Mouse (Mus musculus) T-helper 17 cell (primary cell): Measurements from ENCODE around the gene Col9a3.

Experiments
- in situ Hi-C, 2 experiments: fragments of 300-600 bp; cut with MboI, MseI; formaldehyde crosslinking; loops; 1 replicate in 1 of 2; 2 replicates in 1 of 2; pipeline ENCODE4 v1.15.1; 2025; ENCODE audit warnings: high pct_unique_total_duplicates in 2 of 2

Gene Col9a3

GRCm38 (mm10) chr2:180597490-180597889, at the start of gene Col9a3:
Col9a3 (plus strand) TSS chr2:180597790.
- in situ Hi-C loops, result no loop called here

DNA sequence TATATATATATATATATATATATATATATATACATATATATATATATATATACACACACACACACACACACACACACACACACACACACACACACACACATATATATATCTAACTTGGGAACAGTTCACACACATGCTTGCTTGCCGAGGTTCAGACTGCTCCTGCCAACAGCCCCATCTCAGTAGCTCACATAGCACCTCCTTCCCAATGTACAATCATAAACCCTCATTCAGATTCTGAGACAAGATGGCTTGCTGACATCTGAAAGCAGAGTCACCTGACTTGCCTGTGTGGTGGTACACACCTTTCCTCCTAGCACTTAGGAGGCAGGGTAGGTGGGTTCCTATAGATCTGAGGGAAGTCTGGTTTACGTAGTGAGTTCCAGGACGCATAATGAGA, 45.2 kb upstream of the Col9a3 start:
- in situ Hi-C loops, result loop anchor here in 1 of 2 experiments (5.0 kb wide), 1 partner anchor 85 kb away; no protein-coding TSS in a partner anchor

- in situ Hi-C loops, result no loop called here
Measured at GRCm38 (mm10) chr2:180555219-180555618, 42.4 kb upstream of the Col9a3 start.

GRCm38 (mm10) chr2:180556470-180556869, 41.1 kb upstream of the Col9a3 start:
- in situ Hi-C loops, result no loop called here

GRCm38 (mm10) chr2:180560245-180560644, 37.3 kb upstream of the Col9a3 start:
- in situ Hi-C loops, result loop anchor here in 1 of 2 experiments (5.0 kb wide), 1 partner anchor 133 kb away; no protein-coding TSS in a partner anchor

- in situ Hi-C loops, result loop anchor here in 1 of 2 experiments (5.0 kb wide), 1 partner anchor 135 kb away; no protein-coding TSS in a partner anchor
Measured at GRCm38 (mm10) chr2:180562146-180562545, 35.4 kb upstream of the Col9a3 start.

DNA sequence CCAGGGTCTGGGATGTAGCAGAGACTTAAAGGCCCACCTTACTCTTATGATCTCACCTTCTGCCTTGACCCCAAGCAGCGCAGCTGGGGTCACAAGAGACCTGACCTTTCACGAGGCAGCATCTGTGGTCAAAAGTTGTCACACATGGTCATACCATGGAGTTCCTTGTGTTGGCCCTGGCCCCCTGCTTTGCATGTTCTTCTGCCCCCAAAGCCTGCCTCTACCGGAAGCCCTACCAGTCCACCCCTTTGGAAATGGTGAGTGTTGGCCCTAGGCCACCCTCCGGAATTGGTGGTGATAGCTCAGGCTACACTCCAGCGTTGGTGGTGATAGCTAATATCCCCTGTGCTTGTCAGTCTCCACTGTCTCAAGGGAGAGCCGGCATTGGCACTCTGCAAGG, 34.3 kb upstream of the Col9a3 start:
- in situ Hi-C loops, result loop anchor here in 1 of 2 experiments (5.0 kb wide), 1 partner anchor 136 kb away; no protein-coding TSS in a partner anchor

GRCm38 (mm10) chr2:180563841-180564240, 33.7 kb upstream of the Col9a3 start:
- in situ Hi-C loops, result loop anchor here in 1 of 2 experiments (5.0 kb wide), 1 partner anchor 137 kb away; no protein-coding TSS in a partner anchor

DNA sequence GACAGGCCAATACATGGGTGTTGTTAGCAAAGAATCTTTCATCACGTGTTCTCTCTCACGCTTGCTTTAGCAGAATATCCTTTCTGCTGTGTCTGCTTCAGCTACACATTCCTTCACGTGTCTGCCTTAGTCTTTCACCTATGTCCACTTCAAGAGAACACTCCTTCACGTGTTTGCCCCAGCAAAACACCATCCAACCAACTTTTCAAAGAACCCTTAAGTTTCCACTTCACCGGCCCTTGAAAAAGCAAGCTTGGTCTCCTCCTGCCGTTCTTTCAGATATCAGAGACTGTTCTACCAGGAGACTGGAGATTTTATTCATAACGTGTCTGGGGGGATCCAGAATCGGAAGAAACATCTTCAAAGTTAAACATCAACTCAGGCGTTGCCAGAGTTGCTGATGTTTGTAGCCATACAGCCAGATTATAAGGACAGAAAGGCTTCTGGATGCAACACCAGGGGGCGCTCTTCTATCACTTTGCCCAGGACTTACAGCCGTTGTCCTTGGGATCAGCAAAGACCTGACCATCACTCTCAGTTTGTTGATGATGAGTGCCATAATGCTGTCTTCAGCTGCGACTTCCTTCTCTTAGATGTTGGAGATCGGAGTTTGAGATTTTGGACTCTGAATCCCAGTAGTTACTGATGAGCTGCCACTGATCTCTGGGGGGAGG, 31.2 kb upstream of the Col9a3 start:
- in situ Hi-C loops, result no loop called here

DNA sequence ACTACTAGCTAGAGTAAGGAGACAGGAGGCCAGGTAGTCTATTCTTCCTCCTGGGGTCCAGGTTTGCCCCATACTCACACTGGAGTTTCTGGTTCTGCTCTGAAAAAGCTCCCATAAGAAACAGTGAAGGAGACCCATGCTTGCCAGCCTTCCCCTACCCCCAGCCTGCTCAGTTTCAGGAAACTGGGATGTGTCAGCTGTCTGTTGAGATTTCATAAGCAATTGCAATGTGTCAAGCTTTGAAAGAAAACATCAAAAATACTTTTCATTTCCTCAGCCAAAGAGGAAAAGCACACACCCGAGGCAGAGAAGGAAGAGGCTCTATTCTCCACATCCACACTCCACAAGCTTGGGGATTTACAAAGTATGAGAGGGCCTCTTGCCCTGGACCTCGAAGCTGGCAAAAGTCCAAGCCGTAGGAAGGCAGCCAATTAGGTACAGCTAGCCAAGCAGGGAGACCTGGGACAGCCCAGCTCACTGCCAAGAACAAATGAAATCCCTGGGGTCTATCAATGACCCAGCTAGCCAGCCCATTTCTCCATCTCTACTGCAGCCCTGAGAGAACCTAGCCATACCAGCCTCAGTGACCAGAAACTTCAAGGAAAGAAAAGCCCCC, 28.5 kb upstream of the Col9a3 start:
- in situ Hi-C loops, result no loop called here

GRCm38 (mm10) chr2:180576482-180576881, 21.1 kb upstream of the Col9a3 start:
- in situ Hi-C loops, result loop anchor here in 1 of 2 experiments (10.0 kb wide), 1 partner anchor 102 kb away; no protein-coding TSS in a partner anchor

GRCm38 (mm10) chr2:180578686-180579085, 18.9 kb upstream of the Col9a3 start:
- in situ Hi-C loops, result loop anchor here in 1 of 2 experiments (10.0 kb wide), 1 partner anchor 104 kb away; no protein-coding TSS in a partner anchor

DNA sequence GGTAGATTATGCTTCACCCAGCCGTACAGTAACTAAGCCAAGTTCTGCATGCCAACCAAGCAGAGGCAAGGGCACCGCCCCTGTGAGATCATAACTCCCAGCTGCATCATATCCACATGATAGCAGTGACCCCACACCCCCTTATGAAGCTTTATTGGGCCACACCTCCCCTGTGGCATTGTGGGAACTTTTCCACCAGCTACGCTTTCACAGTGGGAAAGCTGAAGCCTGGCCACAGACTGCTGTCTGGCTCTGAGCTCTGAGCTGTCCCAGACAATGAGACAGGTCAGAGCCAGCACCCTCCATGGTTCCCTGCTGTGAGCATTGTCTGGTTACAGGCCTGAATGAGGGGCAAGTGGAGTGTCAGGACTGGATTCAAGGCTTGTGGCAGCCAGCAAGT, 16.6 kb upstream of the Col9a3 start, which contains the start of gene Mrgbp:
TSS of gene Mrgbp (plus strand) at position 303 of the 400 bp plus-strand sequence.
- in situ Hi-C loops, result loop anchor here (5.0 to 10.0 kb wide), 2 partner anchors 124 to 161 kb away; partner anchors contain the start of gene Dido1 (in 1 of the 2)

GRCm38 (mm10) chr2:180582481-180583153, 15.0 kb upstream of the Col9a3 start:
- in situ Hi-C loops, result loop anchor here (5.0 to 10.0 kb wide), 2 partner anchors 122 to 160 kb away; partner anchors contain the start of gene Dido1 (in 1 of the 2)

- in situ Hi-C loops, result loop anchor here (5.0 to 10.0 kb wide), 2 partner anchors 122 to 159 kb away; partner anchors contain the start of gene Dido1 (in 1 of the 2)
Measured at GRCm38 (mm10) chr2:180583154-180583507, 14.5 kb upstream of the Col9a3 start.

DNA sequence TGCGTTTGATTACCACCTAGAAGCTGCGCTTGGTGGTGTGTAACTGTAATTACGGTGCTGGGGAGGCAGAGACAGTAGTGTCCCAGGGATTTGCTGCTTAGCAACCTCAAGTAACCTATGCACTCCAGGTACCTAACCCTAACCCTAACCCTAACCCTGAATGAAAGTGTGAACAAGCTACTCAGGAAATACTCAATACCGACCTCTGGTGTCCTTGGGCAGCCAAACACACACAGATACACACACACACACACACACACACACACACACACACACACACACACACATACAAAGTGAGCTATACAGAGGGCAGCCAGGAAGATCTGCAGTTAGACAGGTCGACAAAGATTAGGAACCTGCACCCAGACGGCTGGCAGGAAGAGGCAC, 8.9 kb upstream of the Col9a3 start:
- in situ Hi-C loops, result loop anchor here in 1 of 2 experiments (10.0 kb wide), 1 partner anchor 116 kb away; the partner anchor contains the start of gene Dido1

DNA sequence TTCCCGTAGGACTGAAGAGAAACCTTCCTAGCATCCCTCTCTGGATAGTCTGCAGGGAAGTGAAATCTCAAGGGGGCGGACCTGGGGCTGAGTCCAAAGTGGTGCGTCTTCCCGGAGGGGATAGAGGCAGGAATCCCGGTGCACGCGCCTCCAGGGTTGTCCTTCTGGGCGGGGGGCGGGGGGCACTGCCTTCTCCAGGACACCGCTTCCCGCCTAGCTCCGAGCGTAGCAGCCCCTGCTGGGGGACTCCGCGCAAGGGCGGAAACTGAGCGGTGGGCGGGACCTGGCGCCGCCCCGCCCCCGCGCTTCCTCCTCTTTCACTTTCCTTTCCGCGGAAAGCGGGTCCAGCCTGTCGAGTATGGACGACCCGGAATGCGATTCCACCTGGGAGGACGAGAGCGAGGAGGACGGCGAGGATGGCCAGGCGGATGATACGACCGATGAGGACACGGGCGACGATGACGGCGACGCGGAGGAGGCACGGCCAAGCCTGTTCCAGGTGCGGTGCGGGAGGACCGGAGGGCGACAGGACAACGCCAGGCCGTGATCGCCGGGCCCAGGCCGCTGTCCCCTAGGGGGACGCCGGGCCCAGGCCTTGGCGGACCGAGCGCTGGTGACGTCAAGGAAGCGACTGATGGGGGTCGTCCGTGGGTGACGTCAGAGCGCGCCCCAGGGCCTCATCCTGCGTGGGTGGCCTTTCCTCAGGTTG, 8.3 kb upstream of the Col9a3 start, which contains the start of gene Ogfr:
TSS of gene Ogfr (plus strand) at position 123 of the 709 bp plus-strand sequence.
- in situ Hi-C loops, result loop anchor here in 1 of 2 experiments (10.0 kb wide), 1 partner anchor 116 kb away; the partner anchor contains the start of gene Dido1

- in situ Hi-C loops, result no loop called here
Measured at GRCm38 (mm10) chr2:180598157-180598705, 641 bp downstream of the Col9a3 start.

DNA sequence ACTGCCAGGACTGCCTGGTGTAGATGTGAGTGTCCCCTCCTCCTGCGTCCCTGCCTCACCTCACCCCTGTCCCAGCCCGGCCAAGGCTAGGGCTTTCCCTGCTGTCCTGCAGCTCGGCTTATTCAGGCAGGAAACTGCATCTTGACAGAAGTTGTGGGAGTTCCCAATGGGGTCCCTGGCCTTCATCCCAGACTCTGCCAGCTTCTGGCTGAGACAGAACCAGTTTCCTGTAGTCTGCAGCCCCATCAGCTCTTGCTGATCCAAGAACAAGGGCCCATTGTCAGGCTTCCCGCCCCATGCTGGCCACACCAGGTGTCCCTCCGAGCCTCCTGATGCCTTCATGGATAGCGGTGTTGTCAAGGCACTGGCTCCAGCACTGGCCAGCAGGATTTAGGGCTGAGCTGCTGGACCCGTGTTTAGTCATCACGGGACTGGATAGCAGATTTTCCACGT, 3.0 kb downstream of the Col9a3 start:
- in situ Hi-C loops, result no loop called here

DNA sequence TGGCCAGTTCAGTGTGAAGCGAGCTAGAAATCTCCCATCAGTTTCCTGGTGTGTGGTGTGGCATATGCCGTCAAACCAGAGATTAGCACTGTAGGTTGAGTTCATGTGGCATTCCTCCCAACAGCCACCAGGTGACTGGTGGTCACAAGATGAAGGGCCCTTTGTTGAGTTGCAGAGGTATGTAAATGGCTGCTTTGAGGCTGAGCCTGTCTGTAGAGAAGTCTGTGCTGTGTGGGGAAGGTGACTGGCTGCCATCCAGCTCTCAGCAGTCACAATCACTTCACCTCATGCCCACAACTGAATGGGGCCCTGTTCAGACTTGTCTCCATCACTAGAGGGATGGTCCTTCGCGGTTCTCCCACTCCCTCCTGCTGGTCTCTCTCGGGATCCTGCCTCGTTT, 7.2 kb downstream of the Col9a3 start:
- in situ Hi-C loops, result no loop called here
